Mouse (Mus musculus) olfactory bulb, adult 2 months (tissue): Measurements from ENCODE around the gene Mlx.

ENCODE experiments used
- CTCF ChIP-seq: fragments of 200-500 bp; IDR thresholded peaks from 2 replicates; pipeline ENCODE4 v1.5.1; 2012; ENCODE audit warnings: low read depth, mild to moderate bottlenecking, low read length, moderate library complexity; ENCODE audit not compliant: insufficient read depth
- POLR2A ChIP-seq: fragments of 200-500 bp; IDR thresholded peaks from 2 replicates; pipeline ENCODE4 v1.6.1; 2012; ENCODE audit warnings: mild to moderate bottlenecking, low read depth, low read length, moderate library complexity; ENCODE audit not compliant: insufficient read depth

DNA sequence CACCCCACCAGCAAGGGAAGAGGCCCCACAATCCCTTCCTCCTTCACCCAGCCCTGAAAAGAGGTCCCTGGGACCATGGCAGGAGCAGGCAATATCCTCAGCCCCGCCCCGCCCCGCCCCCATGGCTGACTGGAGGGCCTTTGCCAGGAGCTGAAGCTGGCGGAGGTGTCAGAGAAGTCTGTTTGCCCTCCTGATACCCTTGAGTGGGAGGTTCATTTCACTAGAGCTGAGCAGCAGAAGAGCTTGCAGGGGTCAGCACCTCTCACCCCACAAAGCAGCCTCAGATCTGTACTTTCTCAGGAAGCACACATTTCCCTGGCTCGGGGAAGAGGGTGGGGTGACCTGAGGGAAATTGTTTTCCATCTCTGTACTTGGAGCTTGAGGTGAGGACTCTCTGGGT, 28.4 kb upstream of the Mlx start:
- TF ChIP-seq CTCF (no peak), POLR2A (no peak)
